Mouse (Mus musculus): Measurements from ENCODE around the gene Vhl.

DNA sequence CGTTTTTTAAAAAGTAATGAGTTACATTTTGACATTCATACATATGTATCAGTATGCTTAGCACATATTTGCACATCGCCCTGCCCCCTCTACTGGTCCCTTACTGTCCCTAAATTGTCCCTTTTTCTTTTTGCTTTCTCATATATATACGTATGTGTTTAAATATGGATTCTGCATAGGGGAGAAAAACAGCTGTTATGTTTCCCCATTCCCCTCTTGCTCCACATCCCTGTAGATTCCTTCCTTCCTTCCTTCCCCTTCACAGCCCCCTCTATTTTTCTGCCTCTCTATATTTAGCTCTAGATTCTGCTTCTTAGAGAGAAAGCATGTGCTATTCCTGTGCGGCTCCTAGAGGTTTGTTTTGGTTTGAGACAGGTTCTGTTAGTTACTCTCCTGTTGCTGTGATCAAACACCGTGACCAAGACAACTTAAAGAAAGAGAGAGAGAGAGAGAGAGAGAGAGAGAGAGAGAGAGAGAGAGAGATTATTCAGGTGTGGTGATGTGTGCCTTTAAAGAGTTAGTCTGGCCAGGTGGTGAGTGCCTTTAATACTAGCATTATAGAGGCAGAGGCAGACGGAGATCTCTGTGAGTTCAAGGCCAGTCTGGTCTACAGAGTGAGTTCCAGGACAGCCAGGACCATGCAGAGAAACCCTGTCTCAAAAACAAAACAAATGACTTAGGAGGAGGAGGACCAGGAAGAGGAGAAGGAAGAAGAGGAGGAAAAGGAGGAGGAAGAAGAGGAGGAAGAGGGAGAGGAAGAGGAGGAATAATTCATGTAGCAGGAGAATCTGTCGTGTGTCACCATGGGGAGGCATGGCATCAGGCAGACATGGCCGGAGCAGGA is 36.1 kb downstream of the Vhl start:
- no peak for TF ChIP-seq POLR2A (IDR thresholded peaks at IDR 0.05; ENCODE audit: extremely low read depth, insufficient read depth, low read length)
- no peak for TF ChIP-seq CTCF (IDR thresholded peaks at IDR 0.05; ENCODE audit: extremely low read depth, insufficient read depth, low read length)

Data from cortical plate, adult 2 months (tissue).